Mouse (Mus musculus) v-Abl transformed pro-B cells (cell line): ENCODE measurements at regions not wholly inside any gene's neighbourhood (a gene's known extent, or its start where the extent isn't known, plus 50 kb on each side); places are given as distances from the start of the nearest gene placed in this dataset.

Experiments used
- in situ Hi-C, 2 experiments: fragments of 400-800 bp; cut with MboI; formaldehyde crosslinking; loops; one replicate each; pipeline ENCODE4 v1.15.1; 2025; ENCODE audit not compliant: unreplicated experiment in 2 of 2

DNA sequence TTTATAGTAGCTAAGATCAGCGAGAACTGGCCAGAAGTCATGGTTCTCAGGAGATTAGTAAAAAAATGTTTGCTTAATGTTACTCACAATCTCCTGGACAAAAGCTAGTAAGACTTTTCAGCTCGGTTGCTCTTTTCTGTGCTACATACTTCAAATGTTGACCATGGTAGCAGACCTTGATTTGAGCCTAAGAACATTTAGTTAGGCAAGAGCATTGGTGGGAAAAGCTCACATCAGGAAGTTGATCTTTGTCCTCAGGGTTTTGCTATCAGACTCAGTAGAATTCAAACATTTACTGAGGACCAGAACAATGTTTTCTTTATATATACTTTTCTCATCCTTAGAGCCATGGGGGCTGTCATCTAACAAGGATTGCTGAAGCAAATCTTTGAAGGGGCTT, 170.4 kb downstream of the Cavin4 start:
- in situ Hi-C loops, result no loop called here

GRCm38 (mm10) chr4:48842777-48843214, 179.5 kb downstream of the Cavin4 start:
- in situ Hi-C loops, result no loop called here

DNA sequence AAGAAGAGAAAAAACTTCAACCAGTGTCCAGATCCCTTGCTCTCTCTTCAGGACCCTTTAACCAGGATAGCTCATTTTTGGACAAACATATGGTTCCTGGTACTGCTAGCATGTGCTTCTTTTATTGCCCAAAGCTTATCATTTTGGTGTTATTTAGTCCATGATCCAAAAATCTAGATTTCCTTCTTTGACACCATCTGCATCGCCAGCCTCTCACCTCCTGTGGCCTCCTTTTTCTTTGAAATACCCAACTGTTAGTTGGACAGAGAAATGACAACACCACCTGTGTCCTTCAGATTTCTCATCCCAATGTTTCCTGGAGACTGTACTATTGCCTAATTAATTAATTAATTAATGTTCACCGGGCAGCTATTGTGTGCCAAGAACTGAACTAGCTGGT, 188.0 kb upstream of the Plppr1 start:
- in situ Hi-C loops, result no loop called here

DNA sequence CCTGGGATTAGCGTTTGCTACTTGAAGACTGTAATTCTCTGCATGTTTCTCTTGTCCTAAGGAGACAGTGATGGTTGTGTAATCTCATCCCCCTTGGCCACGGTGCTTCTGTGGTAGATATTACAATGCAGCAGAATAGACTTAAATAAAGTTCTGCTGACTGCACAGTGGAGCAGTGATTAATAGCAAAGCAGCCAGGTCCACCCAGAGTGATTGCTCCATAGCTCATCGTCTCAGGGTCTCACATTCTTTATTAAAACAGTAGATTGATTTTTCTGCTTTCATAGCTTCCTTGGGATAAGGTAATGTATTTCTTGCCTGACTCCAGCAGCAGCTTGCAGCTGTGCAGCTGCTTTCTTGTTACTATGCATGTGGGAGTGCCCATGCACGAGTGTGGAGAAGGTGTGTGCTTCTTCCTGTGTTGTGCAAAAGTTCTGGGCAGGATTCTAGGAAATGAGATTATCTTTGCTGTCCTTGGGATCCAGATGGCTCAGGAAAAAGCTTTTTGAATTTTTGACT, 169.9 kb upstream of the Plppr1 start:
- in situ Hi-C loops, result no loop called here

DNA sequence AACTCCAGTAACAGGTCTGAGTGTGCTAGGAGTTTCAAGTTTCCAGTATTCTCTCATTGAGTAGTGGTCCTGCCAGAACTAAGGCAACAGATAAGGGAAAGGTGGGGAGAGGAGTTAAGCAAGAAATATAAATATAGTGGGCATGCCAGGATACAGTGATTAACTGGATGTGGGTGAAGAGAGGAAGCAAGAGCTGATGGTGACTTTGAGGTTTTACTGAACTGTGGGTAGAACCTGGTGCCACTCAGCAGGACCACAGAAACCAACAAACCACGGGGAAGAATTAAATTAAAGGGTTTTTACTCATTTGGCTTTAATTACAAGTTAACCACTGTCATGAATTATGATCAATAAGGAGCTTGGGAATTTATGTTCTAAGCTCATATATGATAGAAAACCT, 154.5 kb upstream of the Plppr1 start:
- in situ Hi-C loops, result no loop called here

GRCm38 (mm10) chr4:48905196-48905867, 153.7 kb upstream of the Plppr1 start:
- in situ Hi-C loops, result no loop called here

DNA sequence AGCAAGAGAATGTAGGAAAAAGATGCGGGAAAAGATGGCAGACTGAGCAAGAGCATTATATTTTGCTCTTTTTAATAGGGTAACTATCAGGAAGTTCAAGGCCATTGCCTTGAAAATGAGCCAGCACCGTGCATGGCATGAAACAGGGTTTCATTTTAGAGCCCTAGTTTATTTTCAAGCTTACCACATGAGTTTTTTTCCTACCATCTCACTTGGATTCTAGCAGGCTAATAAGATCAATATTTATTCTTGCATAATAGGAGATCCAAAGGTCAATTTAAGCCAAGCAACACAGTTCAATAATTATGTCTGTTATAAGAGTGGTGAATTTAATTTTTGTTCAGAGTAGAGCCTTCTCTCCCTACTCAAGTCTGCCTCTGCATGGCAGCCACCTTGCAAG, 149.9 kb upstream of the Plppr1 start:
- in situ Hi-C loops, result no loop called here

GRCm38 (mm10) chr4:48913301-48913700, 145.8 kb upstream of the Plppr1 start:
- in situ Hi-C loops, result no loop called here

DNA sequence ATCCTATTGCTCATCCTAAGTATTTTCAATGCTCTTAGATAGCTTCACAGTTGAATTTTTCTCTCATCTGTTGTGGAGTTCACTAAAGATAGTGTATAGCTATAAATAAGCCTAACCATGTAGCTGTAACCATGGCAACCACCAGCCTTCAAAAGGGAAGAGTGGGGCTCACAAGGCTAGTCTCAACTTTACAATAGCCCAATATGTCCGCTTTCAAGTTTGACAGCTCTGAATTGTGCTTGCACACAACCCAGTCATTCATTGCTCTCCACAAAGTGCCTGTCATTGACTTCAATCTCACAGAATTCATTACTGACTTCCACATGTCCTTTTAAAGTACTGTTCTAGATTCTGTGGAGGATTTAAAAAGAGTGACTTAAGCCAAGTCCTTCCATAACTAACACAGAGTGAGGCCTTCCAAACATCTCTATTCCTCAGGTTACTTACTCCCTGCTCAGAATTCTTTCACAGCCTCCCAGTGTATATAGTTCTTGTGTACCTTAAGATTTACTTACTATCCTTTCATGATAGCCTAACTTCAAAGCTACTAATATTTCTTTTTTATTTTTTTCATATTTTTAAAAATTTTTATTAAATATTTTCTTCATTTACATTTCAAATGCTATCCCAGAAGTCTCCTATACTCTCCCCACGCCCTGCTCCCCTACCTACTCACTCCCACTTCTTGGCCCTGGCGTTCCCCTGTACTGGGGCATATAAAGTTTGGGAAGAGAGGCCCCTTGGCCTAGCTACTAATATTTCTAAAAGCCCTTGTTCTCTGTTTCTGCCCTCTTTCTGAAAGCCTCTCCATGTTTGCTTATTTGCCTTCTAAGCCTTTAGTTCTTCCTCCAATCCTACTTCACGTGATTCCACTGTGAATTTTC, 134.3 kb upstream of the Plppr1 start:
- in situ Hi-C loops, result no loop called here

- in situ Hi-C loops, result no loop called here
Measured at GRCm38 (mm10) chr4:48938420-48938819, 120.7 kb upstream of the Plppr1 start.

DNA sequence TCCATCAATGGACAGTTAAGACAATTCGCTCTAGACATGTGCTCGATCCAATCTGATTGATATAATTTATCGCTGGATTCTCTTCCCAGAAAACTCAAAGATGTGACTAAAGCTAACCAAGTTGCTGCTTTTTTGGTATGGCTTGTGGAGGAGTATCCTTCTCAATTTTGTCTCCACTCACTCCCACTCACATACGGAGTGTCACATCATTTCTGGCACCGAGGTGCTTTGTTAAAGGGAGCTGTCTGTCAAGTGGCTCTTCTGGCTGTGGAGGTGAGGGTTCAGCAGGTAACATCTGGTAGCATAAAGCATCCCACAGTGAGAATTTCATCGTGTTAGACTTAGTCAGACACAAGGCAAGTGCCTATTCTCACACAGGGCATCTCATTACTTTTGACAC, 120.2 kb upstream of the Plppr1 start:
- in situ Hi-C loops, result no loop called here

DNA sequence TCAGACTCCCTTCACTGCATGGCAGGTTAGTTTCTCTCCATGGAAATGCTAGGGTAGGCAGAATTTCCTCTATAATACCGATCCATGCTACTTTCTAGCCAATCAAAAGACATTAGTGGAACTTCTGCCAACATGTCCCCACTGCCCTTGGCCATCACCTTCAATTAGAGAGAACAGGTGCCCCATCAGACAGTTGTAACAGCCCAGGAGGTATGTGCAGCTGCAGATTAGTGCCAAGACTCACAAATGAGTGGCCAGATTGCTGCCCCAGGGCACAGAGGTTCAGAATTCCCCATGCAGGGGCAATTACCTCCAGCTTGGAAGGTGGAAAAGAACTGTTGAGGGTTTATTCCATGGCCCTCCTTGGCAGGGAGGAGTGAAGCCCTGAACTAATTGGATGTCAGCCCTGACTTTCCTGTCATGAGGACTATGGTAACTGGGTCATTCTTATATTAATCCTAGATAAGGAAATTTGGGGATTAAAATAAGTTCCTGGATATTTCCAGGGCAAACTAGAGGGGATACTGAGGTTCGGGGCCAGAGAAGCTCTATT, 113.7 kb upstream of the Plppr1 start:
- in situ Hi-C loops, result no loop called here

GRCm38 (mm10) chr4:48952965-48953364, 106.1 kb upstream of the Plppr1 start:
- in situ Hi-C loops, result no loop called here

DNA sequence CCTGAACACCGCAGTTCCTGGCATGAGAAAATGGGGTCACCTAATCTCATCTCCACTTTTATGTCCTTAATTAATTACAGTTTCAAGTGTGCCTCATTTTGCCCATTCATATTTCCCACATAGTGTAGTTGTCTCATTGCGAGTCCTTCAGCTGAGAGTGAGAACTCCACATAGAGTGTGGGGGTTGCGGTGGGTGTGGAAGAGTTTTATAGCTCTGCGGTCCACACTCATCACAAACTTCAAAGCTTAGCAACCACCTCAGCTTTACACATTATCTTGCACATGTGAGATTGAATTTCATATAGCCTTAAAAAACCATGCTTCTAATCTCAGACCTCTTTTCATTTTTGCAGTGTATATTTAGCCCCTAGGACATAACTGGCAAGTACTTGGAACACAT, 83.3 kb upstream of the Plppr1 start:
- in situ Hi-C loops, result no loop called here

DNA sequence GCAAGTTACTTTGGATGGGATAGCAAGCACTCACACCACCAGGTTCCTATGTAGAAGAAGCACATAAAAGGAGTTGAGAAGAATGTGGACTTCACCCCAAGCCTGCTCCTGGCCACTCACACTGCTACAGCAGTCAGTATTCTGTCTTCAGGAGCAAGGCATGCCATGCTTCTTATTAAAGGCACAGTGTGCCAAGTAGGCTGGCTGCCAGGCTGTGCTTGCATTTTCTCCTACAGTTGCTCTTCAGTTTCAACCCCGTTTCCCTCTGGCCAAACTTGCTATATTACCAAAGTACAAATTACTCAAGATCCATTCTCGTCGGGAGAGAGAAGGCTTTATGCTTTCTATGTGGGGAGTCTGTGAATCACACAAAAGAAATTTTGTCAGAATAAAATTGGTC, 67.1 kb upstream of the Plppr1 start:
- in situ Hi-C loops, result no loop called here
